Mouse (Mus musculus): Measurements from ENCODE around the gene Arl6.

Gene Arl6

DNA sequence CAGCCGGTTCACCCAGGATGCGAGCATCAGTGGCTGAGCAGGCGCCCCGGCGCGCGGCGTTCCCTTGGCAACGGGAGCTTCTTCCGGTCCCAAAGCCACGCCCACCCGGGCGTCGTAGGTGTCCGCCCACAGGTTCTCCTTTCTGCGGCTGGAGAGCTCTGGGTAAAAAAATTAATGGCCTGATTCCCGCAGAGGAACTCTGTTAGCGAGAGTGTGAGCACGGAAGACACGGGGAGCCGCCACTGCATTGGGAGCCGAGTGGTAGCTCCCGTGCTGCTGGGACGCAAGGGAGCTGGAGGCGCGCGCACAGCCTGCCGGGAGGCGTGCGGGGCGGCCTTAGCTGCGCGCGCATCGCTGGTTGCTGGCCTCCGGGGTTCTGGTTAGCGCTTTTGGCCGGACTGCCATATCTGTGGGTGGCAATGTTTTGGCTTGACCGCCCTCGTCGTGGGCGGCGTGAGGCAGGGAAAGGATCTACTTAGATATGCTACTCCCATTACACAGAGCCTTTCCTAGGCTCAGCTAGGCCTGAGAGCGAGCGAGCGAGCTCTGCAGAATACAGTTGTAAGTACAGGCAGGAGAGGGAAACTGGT is at the start of gene Arl6:
Arl6 (minus strand) TSS at position 290 of the 590 bp plus-strand sequence.
- peak; percentile 99 for DNase-seq

DNA sequence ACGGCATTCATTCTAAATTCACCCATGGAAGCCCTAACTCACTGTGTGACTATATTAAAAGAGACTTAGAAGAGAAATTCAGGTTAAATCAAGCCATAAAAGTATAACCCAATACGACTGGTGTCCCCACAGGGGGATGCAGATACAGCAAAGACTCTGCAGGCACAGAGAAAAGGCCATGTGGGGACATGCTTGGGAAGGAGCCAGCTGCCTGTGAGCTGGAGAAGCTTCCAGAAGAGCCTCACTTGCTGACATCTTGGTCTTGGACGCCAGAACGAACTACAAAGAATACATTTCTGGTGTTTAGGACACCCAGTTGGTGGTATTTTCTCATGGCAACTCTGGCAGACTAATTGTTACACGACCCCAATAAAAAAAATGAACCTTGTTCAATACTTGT is 45.9 kb upstream of the Arl6 start:
- DNase-seq: peak; percentile 23

- peak; percentile 65 for DNase-seq
These were observed 44.2 kb upstream of the Arl6 start for GRCm38 (mm10) chr16:59683434-59683833.

GRCm38 (mm10) chr16:59682216-59682891 is 43.2 kb upstream of the Arl6 start:
- peak; percentile 64 for DNase-seq

GRCm38 (mm10) chr16:59666938-59667337 is 27.7 kb upstream of the Arl6 start:
- no peak for DNase-seq

GRCm38 (mm10) chr16:59643766-59644165 is 4.6 kb upstream of the Arl6 start:
- DNase-seq: no peak

DNA sequence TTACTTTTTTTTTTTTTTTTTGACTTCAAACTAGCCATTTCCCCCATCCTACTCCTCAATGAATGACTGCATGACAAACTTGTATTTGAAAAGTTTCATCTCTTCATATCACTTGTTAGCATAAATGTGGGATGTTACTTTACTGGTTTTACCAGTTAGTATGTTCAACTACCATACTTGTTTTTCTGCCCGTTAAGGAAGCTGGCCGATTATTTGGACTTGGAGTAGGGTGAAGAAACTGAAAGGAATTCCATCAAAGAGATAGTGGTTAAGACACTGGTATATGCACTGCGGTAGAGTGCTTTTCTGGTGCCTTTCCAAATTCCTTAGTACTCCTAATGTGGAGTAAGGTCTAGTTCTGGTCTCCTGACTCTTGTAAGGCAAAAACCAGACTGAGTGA is 794 bp upstream of the Arl6 start:
- no peak for DNase-seq

DNA sequence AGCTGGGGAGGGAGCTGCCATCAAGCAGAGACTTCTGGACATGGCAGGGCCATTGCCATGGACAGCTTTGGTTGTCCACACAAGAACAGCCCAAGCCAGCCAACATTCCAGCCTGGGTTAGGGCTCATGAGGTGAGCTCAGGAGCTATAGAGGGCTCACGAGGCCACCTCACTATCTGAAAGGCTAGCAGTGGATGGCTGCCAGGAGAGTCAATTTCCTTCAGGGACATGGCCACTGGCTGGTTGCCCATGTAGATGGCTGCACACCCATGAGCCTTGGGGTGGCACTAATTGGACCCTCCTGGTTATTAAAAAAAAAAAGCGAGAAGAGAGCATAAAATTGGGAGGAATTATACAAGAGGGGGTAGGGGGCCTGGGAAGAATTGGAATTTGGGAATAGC is 4.6 kb downstream of the Arl6 start:
- DNase-seq: peak; percentile 90

- DNase-seq: no peak
These were observed 17.6 kb downstream of the Arl6 start for GRCm38 (mm10) chr16:59621554-59621953.

DNA sequence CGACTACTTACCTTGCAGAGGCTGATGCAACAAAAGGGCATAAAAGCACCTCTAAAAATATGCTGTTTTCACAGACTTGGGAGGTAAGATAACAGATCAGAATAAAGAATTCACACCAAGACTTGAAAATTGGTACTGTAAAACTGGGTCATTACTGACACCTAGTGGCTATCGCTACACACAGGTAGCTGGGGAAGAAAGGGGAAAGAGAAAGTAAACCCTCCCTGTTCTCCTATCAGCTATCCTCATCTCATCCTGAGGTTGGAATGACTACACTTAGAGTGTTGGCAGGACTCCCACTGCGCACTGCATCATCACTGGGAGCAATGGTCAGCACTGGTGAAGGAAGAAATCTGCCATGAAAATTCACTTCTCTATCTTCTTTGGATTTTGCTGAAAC is 22.0 kb downstream of the Arl6 start:
- DNase-seq: peak; percentile 84

- no peak for DNase-seq
These were observed 23.5 kb downstream of the Arl6 start for GRCm38 (mm10) chr16:59615675-59616074.

GRCm38 (mm10) chr16:59610750-59611149 is 28.4 kb downstream of the Arl6 start:
- DNase-seq: no peak

GRCm38 (mm10) chr16:59604078-59604781 is 35.0 kb downstream of the Arl6 start:
- no peak for DNase-seq

GRCm38 (mm10) chr16:59600311-59601251 is 38.6 kb downstream of the Arl6 start, which contains the start of gene Crybg3:
Crybg3 (minus strand) TSS chr16:59600979.
- peak; percentile 99 for DNase-seq

- DNase-seq: peak; percentile 95
These were observed 39.6 kb downstream of the Arl6 start for GRCm38 (mm10) chr16:59599411-59600265.

DNA sequence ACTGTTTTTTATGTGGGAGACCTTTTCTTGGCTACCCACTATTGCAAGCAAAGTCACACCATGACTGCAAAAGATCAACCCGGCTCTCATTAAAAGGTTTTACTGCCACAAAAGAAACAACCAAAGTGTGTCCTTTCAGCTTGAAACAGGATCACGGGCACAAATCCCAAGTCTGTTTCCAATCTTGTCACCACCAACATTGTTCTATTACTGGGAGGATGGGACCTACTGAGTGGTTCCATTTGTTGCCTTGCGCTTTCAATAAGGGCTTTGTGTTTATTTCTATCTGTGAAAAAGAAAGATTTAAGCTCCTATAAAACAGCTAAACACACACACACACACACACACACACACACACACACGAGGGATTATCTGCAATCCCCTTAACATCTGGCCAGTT is 40.2 kb downstream of the Arl6 start:
- DNase-seq: no peak

DNA sequence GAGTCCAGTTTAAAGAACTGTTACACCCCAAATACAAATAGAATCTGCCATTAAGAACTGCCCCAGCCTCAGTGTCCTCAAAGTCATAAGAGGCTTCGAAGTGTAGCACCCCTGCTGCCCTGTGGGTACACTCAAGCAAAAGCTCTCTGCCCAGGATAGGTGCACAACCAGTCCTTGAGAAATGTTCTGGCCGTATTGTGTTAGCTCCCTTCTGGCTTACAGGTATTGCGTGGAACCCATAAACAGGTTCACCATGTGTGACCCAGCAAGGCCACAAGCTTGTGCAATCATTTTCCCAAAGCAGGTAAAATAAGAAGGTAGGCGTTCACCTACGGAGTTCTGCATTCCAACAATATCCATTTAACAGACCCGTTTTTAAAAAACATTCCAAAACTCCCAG is 41.9 kb downstream of the Arl6 start:
- peak; percentile 77 for DNase-seq

DNA sequence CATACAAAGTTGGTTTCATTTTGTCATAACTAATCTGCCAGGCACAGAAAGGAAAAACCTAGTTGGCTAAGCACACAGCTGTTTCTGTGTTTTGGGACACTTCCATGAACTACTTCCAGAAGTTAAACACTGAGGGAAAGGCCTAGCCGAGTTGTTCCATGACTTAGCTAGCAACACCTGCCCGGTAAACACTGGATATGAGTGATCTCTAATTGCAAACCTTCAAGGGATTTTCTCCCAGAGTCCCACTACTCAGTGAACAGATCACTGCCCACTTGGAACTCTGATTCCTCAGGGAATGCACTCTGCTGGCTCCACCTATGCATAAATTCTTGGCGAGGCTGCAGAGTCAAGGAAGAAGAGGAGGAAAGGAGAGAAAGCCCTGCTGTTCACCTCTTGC is 44.5 kb downstream of the Arl6 start:
- DNase-seq: peak; percentile 91

- peak; percentile 63 for DNase-seq
These were observed 48.4 kb downstream of the Arl6 start for GRCm38 (mm10) chr16:59590790-59591189.

DNA sequence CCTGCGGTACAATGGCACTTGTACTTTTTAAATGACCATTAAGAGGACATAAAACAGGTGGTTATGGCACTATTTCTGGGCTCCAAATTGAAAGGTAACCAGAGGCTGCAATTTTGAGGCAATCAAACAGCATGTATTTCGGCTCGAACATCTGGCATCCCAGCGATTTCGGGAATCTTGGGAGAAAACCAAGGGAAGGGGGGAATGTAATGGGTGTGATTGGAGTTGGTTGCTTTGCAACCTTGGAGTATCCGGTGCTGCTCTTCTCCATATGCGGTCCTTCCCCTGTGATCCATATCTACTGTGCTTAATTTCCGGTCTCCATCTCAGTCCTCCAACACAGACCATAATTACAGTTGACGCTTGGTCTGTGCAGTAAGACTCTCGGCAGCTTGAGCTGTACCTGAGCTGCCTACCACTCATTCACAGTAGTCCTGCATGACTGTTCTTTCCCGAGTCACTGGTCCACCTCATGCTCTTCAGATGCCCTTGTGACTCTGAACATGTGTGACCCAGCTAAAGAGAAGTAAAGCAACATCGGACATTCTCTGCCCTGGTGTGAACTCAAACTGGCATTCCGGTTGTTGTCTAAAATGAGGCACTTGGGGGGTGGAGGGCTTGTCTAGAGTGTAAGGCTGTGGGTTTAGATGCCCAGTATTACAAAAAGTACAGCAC is 50.7 kb downstream of the Arl6 start:
- peak; percentile 89 for DNase-seq

GRCm38 (mm10) chr16:59587816-59588215 is 51.4 kb downstream of the Arl6 start:
- peak; percentile 93 for DNase-seq
